Mouse (Mus musculus): ENCODE measurements around the gene Olfr1420.
"Not testable (repeated sequence)": the region's sequence is repeated elsewhere in the genome, so short reads cannot be mapped to it uniquely, and the experiment has no call there.

The Olfr1420 gene

DNA sequence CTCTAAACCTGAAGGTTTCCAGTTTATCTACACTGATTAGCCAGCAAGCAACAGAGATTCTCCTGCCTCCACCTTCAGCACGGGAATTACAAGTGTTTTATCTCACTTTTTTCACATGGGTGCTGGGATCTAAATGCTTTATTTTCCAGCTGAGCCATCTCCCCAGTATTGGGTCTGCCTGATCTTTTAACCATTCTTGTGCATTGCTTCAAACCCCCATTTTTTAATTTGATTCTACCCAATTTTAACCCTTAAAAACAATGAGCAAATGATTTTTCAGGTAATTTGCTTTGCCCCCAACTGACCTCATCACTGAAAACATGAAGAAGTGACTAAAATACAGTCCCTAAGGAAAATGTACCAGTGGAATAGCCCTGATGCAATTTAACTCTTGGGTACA lies at the start of gene Olfr1420:
Gene Olfr1420, plus strand, starts transcription at position 301 of the 400 bp plus-strand sequence.
- no peak for DNase-seq

- no peak for DNase-seq
These were observed 47.2 kb upstream of the Olfr1420 start, which contains the start of gene Olfr1417 for GRCm38 (mm10) chr19:11839119-11839518. TSS of gene Olfr1417 (minus strand) at chr19:11839219.

DNA sequence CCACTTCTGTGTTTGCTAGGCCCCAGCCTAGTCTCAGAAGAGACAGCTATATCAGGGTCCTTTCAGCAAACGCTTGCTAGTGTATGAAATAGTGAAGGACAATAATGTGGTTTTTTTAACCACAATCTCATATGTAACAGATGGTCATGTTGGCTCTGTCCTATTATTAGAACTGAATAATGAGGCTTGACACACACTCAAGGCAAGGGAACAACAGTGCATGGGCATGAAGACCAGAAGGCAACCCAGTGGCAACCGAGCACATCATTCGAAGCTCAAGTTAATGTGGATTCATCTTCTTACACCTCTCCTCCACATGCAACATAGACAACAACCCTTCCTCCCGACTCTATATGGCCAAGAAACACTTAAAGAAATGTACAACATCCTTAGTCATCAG lies 40.0 kb upstream of the Olfr1420 start:
- DNase-seq, result no peak

DNA sequence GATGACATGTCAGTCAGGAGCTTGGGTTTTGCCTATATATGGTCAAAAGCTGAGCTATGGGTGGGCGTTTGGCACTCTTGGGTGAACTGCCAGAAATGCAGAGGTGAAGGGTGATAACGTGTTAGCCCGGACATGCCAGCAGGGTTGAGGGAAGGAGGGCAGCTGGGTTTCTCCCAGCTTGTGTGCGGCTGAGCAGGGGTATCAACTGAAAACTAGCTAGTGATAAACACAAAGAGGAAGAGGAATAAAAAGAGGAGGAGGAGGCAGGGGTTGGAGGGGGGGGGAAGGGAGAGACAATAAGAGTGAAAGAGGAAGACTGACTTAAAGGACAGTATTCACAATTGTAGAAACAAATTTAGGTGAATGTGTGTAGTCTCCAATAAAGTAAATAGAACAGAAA lies 33.7 kb upstream of the Olfr1420 start:
- DNase-seq, result no peak

DNA sequence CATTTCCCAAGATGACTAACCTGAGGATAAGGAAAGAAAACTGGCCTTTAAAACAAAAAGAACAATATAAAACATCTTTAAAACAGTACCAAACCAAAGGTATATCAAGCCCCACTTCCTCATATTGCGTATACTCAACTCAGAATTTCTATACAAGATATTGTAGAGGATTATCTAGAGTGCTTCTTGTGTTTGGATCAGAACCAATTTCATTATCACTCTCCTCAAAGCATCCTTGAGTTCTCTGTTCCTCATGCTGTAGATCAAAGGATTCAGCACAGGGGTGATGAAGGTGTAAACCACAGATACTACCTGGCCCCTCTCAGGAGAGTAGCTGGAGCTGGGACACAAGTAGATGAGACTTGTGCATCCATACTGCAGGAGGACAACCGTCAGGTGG lies 31.5 kb upstream of the Olfr1420 start:
- DNase-seq, result no peak

DNA sequence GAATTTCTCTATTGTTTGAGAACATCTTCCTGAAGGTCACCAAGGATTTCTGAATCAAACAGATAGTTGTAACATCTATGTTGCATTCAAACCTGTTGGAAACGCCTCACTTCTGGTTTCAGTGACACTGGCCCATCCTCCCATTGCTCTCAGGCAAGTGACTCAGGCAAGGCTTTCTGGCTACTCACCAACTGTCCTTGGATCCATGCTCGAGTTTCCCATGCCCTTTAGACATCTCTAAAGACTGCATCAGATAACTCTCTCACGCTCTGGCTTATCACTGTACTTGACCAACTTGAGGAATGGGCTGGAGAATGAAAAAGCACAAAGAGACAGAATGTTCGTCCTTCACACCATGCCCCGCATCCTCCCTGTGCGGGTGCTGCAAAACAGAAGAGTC lies 29.9 kb upstream of the Olfr1420 start:
- no peak for DNase-seq

DNA sequence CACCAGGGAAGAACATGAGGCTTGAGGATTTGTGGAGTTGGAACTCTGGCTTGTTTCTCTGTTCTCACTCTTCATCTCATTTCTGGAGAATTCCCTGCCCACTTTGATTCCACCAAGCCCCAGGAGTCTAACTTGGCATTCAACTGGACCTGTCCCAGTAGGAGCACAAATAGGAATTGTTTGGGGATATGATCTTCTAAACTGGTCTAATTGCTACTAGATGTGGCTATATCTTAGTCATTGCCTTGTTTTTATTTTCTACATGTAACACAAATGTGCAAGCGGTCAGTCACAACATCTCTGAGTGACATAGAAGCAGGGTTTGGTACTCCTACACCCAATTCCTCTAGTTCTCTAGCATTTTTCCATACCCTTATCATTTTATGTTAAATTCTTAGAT lies 25.4 kb upstream of the Olfr1420 start, which contains the start of gene Olfr1418:
Gene Olfr1418, minus strand, starts transcription at position 101 of the 400 bp plus-strand sequence.
- no peak for DNase-seq

GRCm38 (mm10) chr19:11867837-11868236 lies 18.5 kb upstream of the Olfr1420 start:
- no peak for DNase-seq

GRCm38 (mm10) chr19:11875006-11875405 lies 11.4 kb upstream of the Olfr1420 start, which contains the start of gene Olfr1419:
TSS of gene Olfr1419 (minus strand) at chr19:11875106.
- DNase-seq, result no peak

DNA sequence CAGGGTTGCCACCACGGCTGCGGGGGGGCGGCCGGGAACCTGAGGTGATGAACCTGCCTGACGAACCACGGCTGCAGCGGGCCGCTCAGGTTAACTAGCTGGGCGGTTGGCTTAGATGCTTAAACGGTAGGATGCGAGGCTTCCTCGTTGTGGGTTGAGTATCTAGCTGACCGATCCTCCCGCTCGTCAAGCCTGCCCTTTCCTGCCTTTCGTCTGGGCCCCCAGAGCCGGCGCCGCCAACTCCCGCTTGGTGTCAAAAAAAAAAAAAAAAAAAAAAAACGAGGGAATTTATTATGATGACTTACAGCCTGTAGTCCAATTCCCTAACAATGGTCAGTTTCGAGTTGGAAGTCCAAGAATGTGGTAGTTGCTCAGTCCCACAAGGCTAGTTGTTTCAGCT lies 8.0 kb upstream of the Olfr1420 start:
- DNase-seq, result not testable (repeated sequence)

- no peak for DNase-seq
These were observed 24.7 kb downstream of the Olfr1420 start for GRCm38 (mm10) chr19:11911021-11911420.

DNA sequence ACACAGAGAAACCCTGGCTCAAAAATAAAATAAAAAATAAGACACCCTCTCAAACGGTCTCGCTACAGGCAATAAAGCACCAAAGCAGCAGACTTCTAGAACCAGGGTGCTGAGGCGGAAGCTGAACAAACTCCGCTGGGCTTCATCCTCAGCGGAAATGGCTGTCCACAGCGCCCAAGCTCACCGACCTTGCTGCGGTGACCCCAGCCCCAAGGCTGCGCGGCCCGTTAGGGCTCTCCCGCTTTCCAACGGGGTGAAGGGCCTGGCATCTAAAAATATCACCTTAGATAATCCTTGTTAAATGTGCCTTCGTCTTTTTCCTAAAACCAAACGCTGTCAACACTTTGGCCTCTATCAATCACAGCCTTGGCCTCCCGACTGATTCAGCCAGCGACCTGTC lies 25.2 kb downstream of the Olfr1420 start:
- DNase-seq, result peak; percentile 13

DNA sequence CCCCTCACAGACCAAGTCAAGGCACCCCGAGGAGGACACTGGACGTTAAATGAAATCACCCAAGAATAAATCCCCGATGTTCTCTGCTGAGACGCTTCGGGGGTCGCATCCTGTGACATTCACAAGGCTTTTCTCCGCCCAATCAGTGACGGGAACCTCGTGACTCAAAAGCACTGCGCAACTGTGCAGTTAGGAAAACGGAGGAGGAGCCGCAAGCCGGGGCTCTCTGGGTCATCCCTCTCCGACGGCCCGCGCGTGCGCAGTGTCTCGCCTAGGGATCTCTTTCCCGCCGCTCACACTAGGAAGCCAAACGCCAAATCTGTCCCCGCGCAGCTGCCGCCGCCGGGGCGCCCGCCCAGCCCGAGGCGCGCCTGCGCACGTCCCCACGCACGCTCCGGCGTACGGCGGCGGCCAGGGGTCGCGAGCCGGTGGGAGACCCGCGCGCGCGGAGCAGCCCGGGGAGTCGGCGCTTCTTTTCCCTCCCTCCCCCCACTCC lies 25.7 kb downstream of the Olfr1420 start, which contains the start of gene Patl1:
Gene Patl1, plus strand, starts transcription at position 363 of the 496 bp plus-strand sequence.
- peak; percentile 99 for DNase-seq

DNA sequence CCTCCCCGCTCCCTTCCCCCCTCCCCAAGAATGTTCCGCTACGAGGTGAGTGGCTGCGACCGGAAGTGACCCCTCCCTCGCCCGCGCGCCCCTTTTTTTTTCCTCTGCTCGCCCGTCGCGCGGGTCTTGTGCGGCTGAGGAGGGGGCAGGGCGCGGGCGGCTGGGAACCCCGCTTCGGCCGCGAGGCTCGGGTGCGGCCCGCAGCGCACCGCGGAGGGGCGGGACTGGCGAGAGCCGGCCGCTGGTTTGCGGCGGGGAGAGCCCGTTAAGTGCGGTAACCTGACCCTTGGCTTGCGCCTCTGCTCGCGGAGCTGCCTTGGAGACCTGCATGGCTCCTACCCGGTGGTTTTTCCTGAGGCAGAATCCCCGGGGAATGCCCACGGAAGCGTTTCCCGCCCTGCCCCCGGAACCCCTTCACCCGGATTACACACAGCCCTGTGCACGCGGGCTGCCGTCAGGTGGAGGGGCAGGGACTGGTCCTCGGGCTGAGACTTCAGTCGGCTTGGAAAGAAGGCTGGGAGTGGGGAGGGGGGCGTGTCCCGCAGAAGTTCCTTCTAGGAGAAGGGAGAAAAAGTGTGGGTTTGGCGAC lies 26.3 kb downstream of the Olfr1420 start:
- peak; percentile 60 for DNase-seq

GRCm38 (mm10) chr19:11915804-11916203 lies 29.4 kb downstream of the Olfr1420 start:
- DNase-seq, result no peak

DNA sequence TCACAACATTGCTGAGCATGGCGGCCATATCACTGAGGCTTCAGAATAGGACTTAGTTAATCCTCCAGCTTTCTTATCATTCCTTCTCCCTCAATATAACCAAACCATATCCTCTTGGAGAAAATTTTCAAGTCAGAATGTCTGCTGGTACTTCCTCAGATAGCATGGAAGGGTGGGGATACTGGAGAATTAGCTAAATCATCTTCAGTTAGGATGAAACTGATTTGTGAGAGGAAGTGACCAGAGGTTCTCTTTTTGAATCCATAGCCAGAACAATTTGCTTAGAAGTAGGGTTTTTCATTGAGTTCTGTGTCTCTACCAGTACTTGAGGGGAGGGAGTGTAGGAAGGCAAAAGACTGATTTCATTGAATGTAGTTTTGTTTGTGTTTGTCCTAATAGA lies 35.7 kb downstream of the Olfr1420 start:
- DNase-seq, result no peak

GRCm38 (mm10) chr19:11922515-11922914 lies 36.1 kb downstream of the Olfr1420 start:
- DNase-seq, result not testable (repeated sequence)

DNA sequence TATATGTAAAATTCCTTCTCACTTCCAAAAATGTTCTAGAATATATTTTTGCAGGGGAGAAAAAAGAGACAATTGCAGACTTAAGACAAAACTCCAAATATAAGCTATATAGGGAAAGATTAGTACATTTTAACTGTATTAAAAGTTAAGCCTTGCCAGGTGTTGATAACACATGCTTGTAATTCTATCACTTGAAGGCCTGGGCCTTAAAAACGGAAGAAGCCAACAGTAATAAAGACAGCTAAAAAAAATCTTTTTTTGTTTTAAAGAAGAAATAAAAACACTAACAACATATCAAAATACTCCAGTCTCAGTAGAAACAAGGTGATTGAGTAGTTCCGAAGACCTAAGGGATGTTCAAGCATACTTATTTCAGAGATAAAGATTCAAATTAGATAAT lies 40.0 kb downstream of the Olfr1420 start:
- no peak for DNase-seq

- peak; percentile 49 for DNase-seq
These were observed 41.8 kb downstream of the Olfr1420 start for GRCm38 (mm10) chr19:11928025-11928748.

GRCm38 (mm10) chr19:11946460-11946859 lies 60.1 kb downstream of the Olfr1420 start:
- DNase-seq, result not testable (repeated sequence)
